Mouse (Mus musculus): ENCODE results near the gene Fam83e. TPM values are rescaled to one million over a fixed set of nuclear protein-coding genes. Genes with fewer than 3 reads are reported as not detected.

Gene Fam83e
- polyA plus RNA-seq, 1 experiment from 2014 or later = 1.2 TPM

- Histone ChIP-seq H3K27me3 (ENCODE audit: control insufficient read depth, insufficient read depth, low read length) (no peaks in the 10 kb centered on the region), H3K4me2 (replicated peaks; ENCODE audit: low read depth, low read length) (no peak overlapping the region), H3K36me3 (ENCODE audit: control insufficient read depth, insufficient read depth, low read length) (no peaks in the 10 kb centered on the region), H3K9ac (ENCODE audit: low read depth, low read length) (no peak overlapping the region), H3K4me3 (ENCODE audit: low read length) (no peak overlapping the region), H3K27ac (ENCODE audit: low read depth, low read length) (no peak overlapping the region), H3K9me3 (ENCODE audit: control insufficient read depth, low read length) (peaks cover 4% of the 10 kb centered on the region; the same call in 1 of the 2 replicates), H3K4me1 (ENCODE audit: control insufficient read depth, insufficient read depth, low read length) (peaks cover 8% of the 10 kb centered on the region)
- WGBS = 66% methylated on average over 9 of the region's 9 CpGs
- no peak for ATAC-seq (ENCODE audit: low FRiP score, low TSS enrichment)
Measured at GRCm38 (mm10) chr7:45750162-45750561, 29.1 kb downstream of the Fam83e start.

- Histone ChIP-seq H3K4me3 (ENCODE audit: low read length) (no peak overlapping the region), H3K27me3 (ENCODE audit: control insufficient read depth, insufficient read depth, low read length) (peaks cover 21% of the 10 kb centered on the region), H3K36me3 (ENCODE audit: control insufficient read depth, insufficient read depth, low read length) (no peaks in the 10 kb centered on the region), H3K27ac (ENCODE audit: low read depth, low read length) (no peak overlapping the region), H3K9me3 (ENCODE audit: control insufficient read depth, low read length) (no peaks in the 10 kb centered on the region), H3K4me2 (replicated peaks; ENCODE audit: low read depth, low read length) (no peak overlapping the region), H3K9ac (ENCODE audit: low read depth, low read length) (no peak overlapping the region), H3K4me1 (ENCODE audit: control insufficient read depth, insufficient read depth, low read length) (0 out of 2 replicates have a peak, but pooled peaks cover 4% of the 10 kb centered on the region)
- no peak for ATAC-seq (ENCODE audit: low FRiP score, low TSS enrichment)
- WGBS = 52% methylated on average over 6 of the region's 6 CpGs
Measured at GRCm38 (mm10) chr7:45755703-45756102, 34.7 kb downstream of the Fam83e start.

GRCm38 (mm10) chr7:45759400-45759799, 38.4 kb downstream of the Fam83e start:
- Histone ChIP-seq H3K27me3 (ENCODE audit: control insufficient read depth, insufficient read depth, low read length) (peaks cover 21% of the 10 kb centered on the region), H3K4me1 (ENCODE audit: control insufficient read depth, insufficient read depth, low read length) (0 out of 2 replicates have a peak, but pooled peaks cover 4% of the 10 kb centered on the region), H3K9me3 (ENCODE audit: control insufficient read depth, low read length) (no peaks in the 10 kb centered on the region), H3K36me3 (ENCODE audit: control insufficient read depth, insufficient read depth, low read length) (no peaks in the 10 kb centered on the region), H3K9ac (ENCODE audit: low read depth, low read length) (peak overlapping the region; percentile 38; the same call in 1 of the 2 replicates), H3K27ac (ENCODE audit: low read depth, low read length) (no peak overlapping the region), H3K4me3 (ENCODE audit: low read length) (peak overlapping the region; percentile 21; the same call in 1 of the 2 replicates), H3K4me2 (replicated peaks; ENCODE audit: low read depth, low read length) (peak overlapping the region; percentile 46)
- peak; percentile 70 for ATAC-seq (ENCODE audit: low FRiP score, low TSS enrichment)
- WGBS = 11% methylated on average over 25 of the region's 27 CpGs

- no peak overlapping the region for H3K4me3 ChIP-seq (ENCODE audit: low read length)
- no peaks in the 10 kb centered on the region for H3K9me3 ChIP-seq (ENCODE audit: control insufficient read depth, low read length)
- ATAC-seq (ENCODE audit: low FRiP score, low TSS enrichment) = no peak
- H3K4me1 ChIP-seq (ENCODE audit: control insufficient read depth, insufficient read depth, low read length) = 0 out of 2 replicates have a peak, but pooled peaks cover 4% of the 10 kb centered on the region
- H3K27me3 ChIP-seq (ENCODE audit: control insufficient read depth, insufficient read depth, low read length) = peaks cover 21% of the 10 kb centered on the region
- H3K27ac ChIP-seq (ENCODE audit: low read depth, low read length) = no peak overlapping the region
- H3K4me2 ChIP-seq (replicated peaks; ENCODE audit: low read depth, low read length) = no peak overlapping the region
- WGBS = 67% methylated on average over 5 of the region's 5 CpGs
- no peaks in the 10 kb centered on the region for H3K36me3 ChIP-seq (ENCODE audit: control insufficient read depth, insufficient read depth, low read length)
- H3K9ac ChIP-seq (ENCODE audit: low read depth, low read length) = no peak overlapping the region
Measured at GRCm38 (mm10) chr7:45760151-45760550, 39.1 kb downstream of the Fam83e start.

- Histone ChIP-seq H3K4me1 (ENCODE audit: control insufficient read depth, insufficient read depth, low read length) (no peaks in the 10 kb centered on the region), H3K4me3 (ENCODE audit: low read length) (no peak overlapping the region), H3K4me2 (replicated peaks; ENCODE audit: low read depth, low read length) (no peak overlapping the region), H3K36me3 (ENCODE audit: control insufficient read depth, insufficient read depth, low read length) (no peaks in the 10 kb centered on the region), H3K27me3 (ENCODE audit: control insufficient read depth, insufficient read depth, low read length) (no peaks in the 10 kb centered on the region), H3K27ac (ENCODE audit: low read depth, low read length) (no peak overlapping the region), H3K9me3 (ENCODE audit: control insufficient read depth, low read length) (no peaks in the 10 kb centered on the region), H3K9ac (ENCODE audit: low read depth, low read length) (no peak overlapping the region)
- 61% methylated on average over 8 of the region's 8 CpGs for WGBS
- no peak for ATAC-seq (ENCODE audit: low FRiP score, low TSS enrichment)
Measured at GRCm38 (mm10) chr7:45765995-45766394, 45.0 kb downstream of the Fam83e start.

- Histone ChIP-seq H3K27ac (ENCODE audit: low read depth, low read length) (no peak overlapping the region), H3K36me3 (ENCODE audit: control insufficient read depth, insufficient read depth, low read length) (no peaks in the 10 kb centered on the region), H3K4me3 (ENCODE audit: low read length) (no peak overlapping the region), H3K9ac (ENCODE audit: low read depth, low read length) (no peak overlapping the region), H3K4me1 (ENCODE audit: control insufficient read depth, insufficient read depth, low read length) (no peaks in the 10 kb centered on the region), H3K4me2 (replicated peaks; ENCODE audit: low read depth, low read length) (no peak overlapping the region), H3K9me3 (ENCODE audit: control insufficient read depth, low read length) (no peaks in the 10 kb centered on the region), H3K27me3 (ENCODE audit: control insufficient read depth, insufficient read depth, low read length) (no peaks in the 10 kb centered on the region)
- 46% methylated on average over 5 of the region's 8 CpGs for WGBS
- ATAC-seq (ENCODE audit: low FRiP score, low TSS enrichment) = no peak
Measured at GRCm38 (mm10) chr7:45766764-45767163, 45.8 kb downstream of the Fam83e start.

GRCm38 (mm10) chr7:45767500-45767899, 46.5 kb downstream of the Fam83e start:
- no peaks in the 10 kb centered on the region for H3K9me3 ChIP-seq (ENCODE audit: control insufficient read depth, low read length)
- no peak for ATAC-seq (ENCODE audit: low FRiP score, low TSS enrichment)
- H3K27me3 ChIP-seq (ENCODE audit: control insufficient read depth, insufficient read depth, low read length) = no peaks in the 10 kb centered on the region
- H3K36me3 ChIP-seq (ENCODE audit: control insufficient read depth, insufficient read depth, low read length) = no peaks in the 10 kb centered on the region
- H3K27ac ChIP-seq (ENCODE audit: low read depth, low read length) = no peak overlapping the region
- H3K4me3 ChIP-seq (ENCODE audit: low read length) = no peak overlapping the region
- H3K9ac ChIP-seq (ENCODE audit: low read depth, low read length) = no peak overlapping the region
- H3K4me1 ChIP-seq (ENCODE audit: control insufficient read depth, insufficient read depth, low read length) = no peaks in the 10 kb centered on the region
- H3K4me2 ChIP-seq (replicated peaks; ENCODE audit: low read depth, low read length) = no peak overlapping the region
- 92% methylated on average over 6 of the region's 6 CpGs for WGBS

- ATAC-seq (ENCODE audit: low FRiP score, low TSS enrichment) = peak; percentile 46; the same call in 1 of the 2 replicates
Measured at GRCm38 (mm10) chr7:45770427-45771082, 49.5 kb downstream of the Fam83e start.

GRCm38 (mm10) chr7:45771101-45771500, 50.1 kb downstream of the Fam83e start:
- no peak for ATAC-seq (ENCODE audit: low FRiP score, low TSS enrichment)
- Histone ChIP-seq H3K27me3 (ENCODE audit: control insufficient read depth, insufficient read depth, low read length) (no peaks in the 10 kb centered on the region), H3K4me3 (ENCODE audit: low read length) (no peak overlapping the region), H3K4me1 (ENCODE audit: control insufficient read depth, insufficient read depth, low read length) (no peaks in the 10 kb centered on the region), H3K9me3 (ENCODE audit: control insufficient read depth, low read length) (peaks cover 2% of the 10 kb centered on the region; the same call in 1 of the 2 replicates), H3K9ac (ENCODE audit: low read depth, low read length) (no peak overlapping the region), H3K36me3 (ENCODE audit: control insufficient read depth, insufficient read depth, low read length) (no peaks in the 10 kb centered on the region), H3K4me2 (replicated peaks; ENCODE audit: low read depth, low read length) (no peak overlapping the region), H3K27ac (ENCODE audit: low read depth, low read length) (no peak overlapping the region)
- WGBS = 74% methylated on average over 4 of the region's 4 CpGs

More at GRCm38 (mm10) chr7:45770427-45771082, 49.5 kb downstream of the Fam83e start:
- Histone ChIP-seq H3K27me3 (ENCODE audit: control insufficient read depth, insufficient read depth, low read length) (no peaks in the 10 kb centered on the region), H3K27ac (ENCODE audit: low read depth, low read length) (no peak overlapping the region), H3K9me3 (ENCODE audit: control insufficient read depth, low read length) (peaks cover 2% of the 10 kb centered on the region; the same call in 1 of the 2 replicates), H3K4me3 (ENCODE audit: low read length) (no peak overlapping the region), H3K4me2 (replicated peaks; ENCODE audit: low read depth, low read length) (no peak overlapping the region), H3K9ac (ENCODE audit: low read depth, low read length) (no peak overlapping the region), H3K4me1 (ENCODE audit: control insufficient read depth, insufficient read depth, low read length) (no peaks in the 10 kb centered on the region), H3K36me3 (ENCODE audit: control insufficient read depth, insufficient read depth, low read length) (no peaks in the 10 kb centered on the region)
- WGBS = 63% methylated on average over 8 of the region's 8 CpGs

All from kidney, embryonic 14.5 days (tissue).